ENCODE assay signal across 18 mouse cellular contexts in the genomic region with DNA sequence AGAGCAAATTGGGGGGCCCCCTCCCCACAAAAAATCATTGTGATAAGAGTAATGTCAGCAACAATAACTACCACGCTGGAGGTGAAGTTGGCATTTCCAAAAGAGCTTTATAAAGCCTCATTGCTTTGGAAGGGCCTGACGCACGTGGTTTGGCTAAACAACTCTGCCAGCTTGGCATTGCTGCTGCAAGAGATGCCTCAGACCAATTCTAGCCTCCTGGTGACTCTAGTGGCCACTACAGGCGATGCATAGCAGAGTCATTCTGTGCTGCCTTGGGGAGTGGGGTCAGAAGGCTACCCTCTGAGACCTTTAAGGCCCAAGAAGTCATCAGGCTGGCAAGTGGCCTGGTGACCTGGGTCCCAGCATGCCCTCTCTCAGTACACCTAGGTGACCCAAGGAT.
DNase-seq lines count a peak whose midpoint lies in the region; ATAC-seq and TF ChIP-seq lines count a peak whose summit lies in the region.
"Had no signal": no experiment of that assay in that cellular context is flagged by ENCODE, and none has a peak within 500 bp of the region (broad histone marks: within the 10 kb centered on the region; RNA-seq: fewer than 3 reads in every experiment).

No protein-coding gene starts in this region.

- DNase-seq in cerebellum, postnatal 10 days: peak; percentile 72 to 79
- no peak for DNase-seq in cerebellum, adult 11 months
- peak; percentile 42 to 61 for DNase-seq in heart, postnatal 10 days
- no peak for DNase-seq in heart, adult 8-10 months (ENCODE audit: low spot score)
- DNase-seq in lung, embryonic 14.5 days: no peak
- DNase-seq in lung, postnatal 4 days: no peak
- DNase-seq in cerebellum, postnatal 14 days: peak; percentile 73 to 75
- DNase-seq in adrenal gland, postnatal 36 days: no peak
- DNase-seq: B cell, adult 2 months; kidney, adult 18-20 months; kidney, postnatal 4 days; layer of hippocampus, postnatal 36 days; right cerebral cortex, postnatal 25 days had no signal

- no peak overlapping the region for H3K4me3 ChIP-seq in lung, embryonic 14.5 days (ENCODE audit: low read depth, low read length)
- H3K4me3 ChIP-seq: forebrain, embryonic 10.5 days; hindbrain, embryonic 13.5 days; limb, embryonic 12.5 days; liver, embryonic 15.5 days; neural tube, embryonic 12.5 days had no signal

- H3K27ac ChIP-seq in lung, embryonic 14.5 days (ENCODE audit: low read depth): no peak overlapping the region
- H3K27ac ChIP-seq: forebrain, embryonic 10.5 days; hindbrain, embryonic 13.5 days; limb, embryonic 12.5 days; liver, embryonic 15.5 days; neural tube, embryonic 12.5 days had no signal

- WGBS in lung, embryonic 14.5 days: 60% methylated on average over 4 of the region's 4 CpGs

- no peaks in the 10 kb centered on the region for H3K27me3 ChIP-seq in lung, embryonic 14.5 days (ENCODE audit: insufficient read depth, low read length)
- H3K27me3 ChIP-seq: hindbrain, embryonic 13.5 days; limb, embryonic 12.5 days; liver, embryonic 15.5 days; neural tube, embryonic 12.5 days had no signal

- 0 out of 2 replicates have a peak, but pooled peaks have one; percentile 15 for TF ChIP-seq CTCF in lung, embryonic 14.5 days (IDR thresholded peaks at IDR 0.05; ENCODE audit: low read depth)

- intact Hi-C loops in heart, postnatal 10 days (cut with DNase I): no loop called here

- no peak for ATAC-seq in lung, embryonic 14.5 days (ENCODE audit: insufficient read depth)

- H3K36me3 ChIP-seq in lung, embryonic 14.5 days (ENCODE audit: insufficient read depth): no peaks in the 10 kb centered on the region
- H3K36me3 ChIP-seq: forebrain, embryonic 10.5 days; hindbrain, embryonic 13.5 days; limb, embryonic 12.5 days; liver, embryonic 15.5 days; neural tube, embryonic 12.5 days had no signal

- no peak overlapping the region for H3K9ac ChIP-seq in lung, embryonic 14.5 days
- H3K9ac ChIP-seq: hindbrain, embryonic 13.5 days; limb, embryonic 12.5 days; liver, embryonic 15.5 days; neural tube, embryonic 12.5 days had no signal

- H3K4me1 ChIP-seq in lung, embryonic 14.5 days (ENCODE audit: insufficient read depth): no peaks in the 10 kb centered on the region
- H3K4me1 ChIP-seq: forebrain, embryonic 10.5 days; hindbrain, embryonic 13.5 days; limb, embryonic 12.5 days; liver, embryonic 15.5 days; neural tube, embryonic 12.5 days had no signal

- no peaks in the 10 kb centered on the region for H3K9me3 ChIP-seq in lung, embryonic 14.5 days (ENCODE audit: low read depth, low read length)
- H3K9me3 ChIP-seq: forebrain, embryonic 10.5 days; hindbrain, embryonic 13.5 days; limb, embryonic 12.5 days; liver, embryonic 15.5 days; neural tube, embryonic 12.5 days had no signal

- no peak overlapping the region for H3K4me2 ChIP-seq in lung, embryonic 14.5 days
- H3K4me2 ChIP-seq: hindbrain, embryonic 13.5 days; limb, embryonic 12.5 days; liver, embryonic 15.5 days; neural tube, embryonic 12.5 days had no signal

Comparison
In these comparisons a context has a peak if more than half of its experiments do, and no peak if none do; other contexts are left out.
1. DNase-seq: peak in cerebellum, postnatal 10 days (2 of 2), heart, postnatal 10 days (2 of 2) and cerebellum, postnatal 14 days (2 of 2); none in cerebellum, adult 11 months (single experiment), heart, adult 8-10 months (single experiment), lung, embryonic 14.5 days (single experiment), lung, postnatal 4 days (0 of 2) and adrenal gland, postnatal 36 days (0 of 2).